Mouse (Mus musculus) stomach, postnatal 0 days (tissue): ENCODE measurements around the gene Gp1ba.

Experiments
- CTCF ChIP-seq: IDR thresholded peaks from 2 replicates; pipeline ENCODE4 v1.5.1; 2016; ENCODE audit warnings: antibody characterized with exemption, low read depth, mild to moderate bottlenecking, moderate library complexity
- EP300 ChIP-seq: optimal IDR thresholded peaks from 2 replicates; pipeline ENCODE3; 2016; ENCODE audit warnings: antibody characterized with exemption

DNA sequence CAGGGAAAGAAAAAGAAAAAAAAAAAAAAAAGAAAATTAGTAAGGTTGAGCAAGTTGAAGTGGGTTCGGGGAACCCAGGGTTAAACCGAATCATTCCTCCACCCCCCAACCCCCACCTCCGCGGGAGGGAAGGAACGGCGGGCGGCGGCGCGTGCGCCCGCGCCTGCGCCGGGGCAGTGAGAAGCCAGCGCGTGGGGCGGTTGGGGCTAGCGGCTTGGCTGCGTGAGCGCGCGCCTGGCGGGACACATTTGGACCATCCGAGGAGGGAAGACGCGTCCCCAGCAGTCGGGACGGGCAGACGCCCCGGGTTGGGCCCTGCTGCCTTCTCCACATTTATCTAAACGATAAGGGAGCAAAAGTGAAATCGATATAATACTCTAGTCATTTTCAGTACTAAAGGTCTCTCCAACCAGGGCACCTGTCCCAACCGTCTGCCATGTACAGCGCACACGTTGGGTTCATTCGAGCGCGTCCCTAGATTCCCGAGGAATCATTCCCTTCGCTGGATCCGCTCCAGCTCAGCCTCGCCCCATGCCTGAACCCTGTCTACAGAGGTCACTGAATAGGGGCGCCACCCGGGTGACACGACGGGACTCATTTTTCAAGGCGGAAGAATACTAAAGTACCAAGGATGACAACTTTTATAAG, 16.1 kb downstream of the Gp1ba start:
- no peak for TF ChIP-seq CTCF
- no peak for TF ChIP-seq EP300
